Mouse (Mus musculus) stomach, postnatal 0 days (tissue): ENCODE results near the gene Cnpy3. TPM values are rescaled to one million over a fixed set of nuclear protein-coding genes. Genes with fewer than 3 reads are reported as not detected.

ENCODE experiments used
- ATAC-seq: fragments of 200-750 bp; cut with Nextera tagmentation; 2 replicates; pipeline ENCODE4 v1.8.0; 2017; ENCODE audit not compliant: low FRiP score, low TSS enrichment
- DNase-seq: peaks from one replicate; pipeline ENCODE4 v3.0.0-alpha.2; 2016; ENCODE audit warnings: low spot score
- H3K27ac ChIP-seq: fragments of 300-500 bp; sonication (generic); replicated peaks from 2 replicates; pipeline ENCODE4 v1.5.1; 2014; ENCODE audit warnings: mild to moderate bottlenecking, control low read depth
- H3K27me3 ChIP-seq: fragments of 300-500 bp; sonication (generic); 2 replicates; pipeline ENCODE4 v1.6.1; 2014; ENCODE audit warnings: low read length; ENCODE audit not compliant: control insufficient read depth, insufficient read depth
- H3K36me3 ChIP-seq: fragments of 300-500 bp; sonication (generic); 2 replicates; pipeline ENCODE4 v1.6.1; 2014; ENCODE audit warnings: low read length, mixed read lengths; ENCODE audit not compliant: control insufficient read depth, insufficient read depth
- H3K4me1 ChIP-seq: fragments of 300-500 bp; sonication (generic); replicated peaks from 2 replicates; pipeline ENCODE4 v1.6.1; 2014; ENCODE audit warnings: antibody characterized with exemption; ENCODE audit not compliant: control insufficient read depth, insufficient read depth
- H3K4me2 ChIP-seq: fragments of 300-500 bp; sonication (generic); replicated peaks from 2 replicates; pipeline ENCODE4 v1.6.1; 2014; ENCODE audit warnings: low read depth, mild to moderate bottlenecking, control low read depth, moderate library complexity
- H3K4me3 ChIP-seq: fragments of 300-500 bp; sonication (generic); 2 replicates; pipeline ENCODE4 v1.5.1; 2014; ENCODE audit warnings: low read depth, low read length, control low read depth
- H3K9ac ChIP-seq: fragments of 300-500 bp; sonication (generic); 2 replicates; pipeline ENCODE4 v1.6.1; 2014; ENCODE audit warnings: mild to moderate bottlenecking, low read length, control low read depth, mixed read lengths
- H3K9me3 ChIP-seq: fragments of 300-500 bp; sonication (generic); 2 replicates; pipeline ENCODE4 v1.6.1; 2016; ENCODE audit warnings: low read length; ENCODE audit not compliant: control insufficient read depth
- CTCF ChIP-seq: IDR thresholded peaks from 2 replicates; pipeline ENCODE4 v1.5.1; 2016; ENCODE audit warnings: antibody characterized with exemption, low read depth, mild to moderate bottlenecking, moderate library complexity
- EP300 ChIP-seq: optimal IDR thresholded peaks from 2 replicates; pipeline ENCODE3; 2016; ENCODE audit warnings: antibody characterized with exemption
- WGBS: fragments of 180-500 bp; shearing (Covaris S2); extraction: QIAGEN DNeasy Blood & Tissue Kit; methylation state at CpG from one replicate; pipeline ENCODE4 v1.1.7; 2014; 5-methylcytosine and 5-hydroxymethylcytosine counted together
- polyA plus RNA-seq: library from polyadenylated mRNA; unstranded; fragments of >200 nt; fragmentation: Nextera tagmentation; extraction: Ambion mirVana; gene quantifications from 2 replicates; pipeline ENCODE4 v1.2.1, GENCODE M21; 2015

Gene Cnpy3
- polyA plus RNA-seq, 1 experiment from 2014 or later = 39.0 TPM

GRCm38 (mm10) chr17:46742986-46743385, 9.0 kb downstream of the Cnpy3 start:
- H3K4me3 ChIP-seq = no peak overlapping the region
- H3K9ac ChIP-seq = no peak overlapping the region
- no peak overlapping the region for H3K4me2 ChIP-seq
- no peaks in the 10 kb centered on the region for H3K27me3 ChIP-seq
- no peaks in the 10 kb centered on the region for H3K9me3 ChIP-seq
- DNase-seq (no peak), ATAC-seq (no peak)
- H3K27ac ChIP-seq = no peak overlapping the region
- no peak for TF ChIP-seq CTCF
- no peaks in the 10 kb centered on the region for H3K4me1 ChIP-seq
- H3K36me3 ChIP-seq = peaks cover 7% of the 10 kb centered on the region; the same call in 1 of the 2 replicates
- WGBS = 86% methylated on average over 9 of the region's 9 CpGs

DNA sequence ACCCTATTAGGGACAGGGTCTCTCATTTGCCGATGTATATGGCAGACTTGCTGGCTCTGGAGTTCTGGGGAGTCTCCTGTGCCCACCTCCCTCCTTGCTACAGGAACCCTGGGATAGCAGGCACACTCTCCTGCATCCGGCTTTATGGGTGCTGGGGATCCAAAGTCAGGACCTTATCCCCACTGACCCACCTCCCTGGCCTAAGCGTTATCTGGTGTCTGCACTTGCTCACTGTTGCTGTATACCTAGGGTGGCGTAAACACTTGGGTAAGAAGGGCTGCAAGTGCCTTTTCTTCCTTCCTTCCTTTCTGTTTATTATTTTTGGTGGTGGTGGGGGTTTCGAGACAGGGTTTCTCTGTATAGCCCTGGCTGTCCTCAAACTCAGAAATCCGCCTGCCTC, 10.7 kb downstream of the Cnpy3 start:
- peaks cover 7% of the 10 kb centered on the region; the same call in 1 of the 2 replicates for H3K36me3 ChIP-seq
- DNase-seq (no peak), ATAC-seq (no peak)
- H3K27me3 ChIP-seq = no peaks in the 10 kb centered on the region
- no peak overlapping the region for H3K4me2 ChIP-seq
- TF ChIP-seq EP300 (no peak), CTCF (no peak)
- no peak overlapping the region for H3K9ac ChIP-seq
- no peaks in the 10 kb centered on the region for H3K4me1 ChIP-seq
- no peak overlapping the region for H3K4me3 ChIP-seq
- H3K9me3 ChIP-seq = no peaks in the 10 kb centered on the region
- no peak overlapping the region for H3K27ac ChIP-seq
- 96% methylated on average over 6 of the region's 6 CpGs for WGBS

GRCm38 (mm10) chr17:46736160-46736559, 15.9 kb downstream of the Cnpy3 start:
- no peak overlapping the region for H3K27ac ChIP-seq
- ATAC-seq = peak; percentile 38
- DNase-seq = peak; percentile 56
- H3K4me1 ChIP-seq = no peaks in the 10 kb centered on the region
- H3K9me3 ChIP-seq = no peaks in the 10 kb centered on the region
- H3K9ac ChIP-seq = no peak overlapping the region
- 49% methylated on average over 10 of the region's 10 CpGs for WGBS
- H3K4me3 ChIP-seq = no peak overlapping the region
- TF ChIP-seq EP300 (no peak), CTCF (peak; percentile 66)
- no peaks in the 10 kb centered on the region for H3K27me3 ChIP-seq
- no peak overlapping the region for H3K4me2 ChIP-seq
- H3K36me3 ChIP-seq = 0 out of 2 replicates have a peak, but pooled peaks cover 8% of the 10 kb centered on the region

- WGBS = 82% methylated on average over 7 of the region's 7 CpGs
- Histone ChIP-seq H3K4me2 (no peak overlapping the region), H3K27me3 (no peaks in the 10 kb centered on the region), H3K36me3 (0 out of 2 replicates have a peak, but pooled peaks cover 6% of the 10 kb centered on the region), H3K27ac (no peak overlapping the region), H3K4me1 (no peaks in the 10 kb centered on the region), H3K9ac (no peak overlapping the region), H3K4me3 (no peak overlapping the region), H3K9me3 (no peaks in the 10 kb centered on the region)
- ATAC-seq (no peak), DNase-seq (no peak)
- TF ChIP-seq CTCF = no peak
Measured at GRCm38 (mm10) chr17:46735287-46735686, 16.7 kb downstream of the Cnpy3 start.

DNA sequence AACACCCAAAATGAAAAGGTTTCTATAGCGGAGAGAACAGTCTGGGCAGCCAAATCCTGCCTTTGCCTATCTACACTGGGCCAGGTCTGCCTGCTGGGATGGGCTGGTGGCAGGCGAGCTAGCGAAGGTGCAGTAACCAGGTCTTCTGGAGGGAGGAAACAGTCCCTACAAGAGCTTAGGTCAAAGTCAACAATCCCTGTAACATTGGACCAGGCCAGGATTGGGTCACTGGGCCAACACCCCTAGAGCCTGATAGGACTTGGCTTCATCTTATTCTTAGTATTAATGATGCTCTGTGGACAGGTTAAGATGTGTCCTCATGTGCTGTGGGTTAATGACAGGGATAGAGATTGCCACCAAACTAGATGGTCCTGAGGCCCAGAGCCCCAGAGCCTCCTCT, 18.0 kb downstream of the Cnpy3 start:
- WGBS = 85% methylated on average over 3 of the region's 3 CpGs
- Histone ChIP-seq H3K9me3 (no peaks in the 10 kb centered on the region), H3K27me3 (no peaks in the 10 kb centered on the region), H3K4me3 (no peak overlapping the region), H3K4me1 (no peaks in the 10 kb centered on the region), H3K36me3 (0 out of 2 replicates have a peak, but pooled peaks cover 6% of the 10 kb centered on the region), H3K27ac (no peak overlapping the region), H3K4me2 (no peak overlapping the region), H3K9ac (no peak overlapping the region)
- TF ChIP-seq CTCF (no peak), EP300 (no peak)
- DNase-seq (no peak), ATAC-seq (no peak)

DNA sequence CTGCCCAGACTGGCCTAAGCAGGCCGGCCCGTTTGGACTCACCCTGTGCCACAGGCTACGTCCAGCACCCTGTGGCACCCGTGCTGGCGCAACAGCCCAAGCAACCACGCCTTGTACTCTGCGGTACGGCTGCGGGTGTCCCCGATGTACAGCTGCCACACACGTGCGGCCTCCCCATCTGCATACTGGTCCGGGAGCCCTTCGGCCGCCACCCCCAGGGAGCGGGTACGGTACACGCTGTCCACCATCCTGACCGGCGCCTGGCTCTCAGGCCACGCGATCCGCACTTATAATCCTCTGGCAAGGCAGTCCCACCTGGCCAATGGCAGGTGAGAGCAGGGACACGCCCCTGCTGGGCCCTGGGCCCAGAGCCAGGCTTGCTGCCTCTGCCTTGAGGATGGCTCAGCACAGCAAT, 23.1 kb downstream of the Cnpy3 start, which contains the start of gene Gnmt:
TSS of gene Gnmt (minus strand) at position 265 of the 415 bp plus-strand sequence.
- TF ChIP-seq EP300 (no peak), CTCF (no peak)
- Histone ChIP-seq H3K36me3 (0 out of 2 replicates have a peak, but pooled peaks cover 4% of the 10 kb centered on the region), H3K4me1 (no peaks in the 10 kb centered on the region), H3K4me2 (peak within 1 kb of the TSS; percentile 46), H3K27me3 (no peaks in the 10 kb centered on the region), H3K27ac (no peak within 1 kb of the TSS), H3K4me3 (peak within 1 kb of the TSS; percentile 21), H3K9ac (0 out of 2 replicates have a peak within 1 kb of the TSS, but pooled peaks have one; percentile 41), H3K9me3 (no peaks in the 10 kb centered on the region)
- ATAC-seq = peak; percentile 70
- WGBS = 18% methylated on average over 24 of the region's 24 CpGs
- DNase-seq = peak; percentile 82
